Mouse (Mus musculus) lung, adult 2 months (tissue): ENCODE results near the gene Dab1. TPM values are rescaled to one million over a fixed set of nuclear protein-coding genes. Genes with fewer than 3 reads are reported as not detected.

Source experiments
- DNase-seq: peaks from one replicate; pipeline ENCODE4 v3.0.0; 2022
- H3K4me1 ChIP-seq: fragments of 200-500 bp; 2 replicates; pipeline ENCODE4 v1.6.1; 2011; ENCODE audit warnings: low read length; ENCODE audit not compliant: control insufficient read depth, insufficient read depth
- H3K4me3 ChIP-seq: fragments of 200-500 bp; replicated peaks from 2 replicates; pipeline ENCODE3; 2011; ENCODE audit warnings: low read depth, mild to moderate bottlenecking, control low read depth, low read length; ENCODE audit errors: extremely low read depth
- CTCF ChIP-seq: fragments of 200-500 bp; IDR thresholded peaks from 2 replicates; pipeline ENCODE4 v1.5.1; 2011; ENCODE audit warnings: mild to moderate bottlenecking, low read length, control low read depth; ENCODE audit not compliant: insufficient read depth
- POLR2A ChIP-seq: fragments of 200-500 bp; IDR thresholded peaks from 2 replicates; pipeline ENCODE4 v1.6.1; 2011; ENCODE audit warnings: low read depth, mild to moderate bottlenecking, control low read depth, low read length, borderline replicate concordance; ENCODE audit errors: extremely low read depth
- WGBS: fragments of 180-500 bp; shearing (Covaris S2); methylation state at CpG from one replicate; pipeline ENCODE4 v1.1.7; 2018; 5-methylcytosine and 5-hydroxymethylcytosine counted together
- polyA plus RNA-seq: library from polyadenylated mRNA; depleted of rRNA; stranded (reverse); fragments of >200 nt; gene quantifications from 2 replicates; pipeline ENCODE4 v1.2.3, GENCODE M21; 2012

Gene Dab1
- polyA plus RNA-seq, 1 experiment, result 0.28 TPM

- no peaks in the 10 kb centered on the region for H3K4me1 ChIP-seq
- 82% methylated on average over 4 of the region's 4 CpGs for WGBS
- TF ChIP-seq POLR2A (no peak), CTCF (no peak)
- no peak overlapping the region for H3K4me3 ChIP-seq
- no peak for DNase-seq
These were observed 1061.3 kb downstream of the Dab1 start for GRCm38 (mm10) chr4:104680475-104680874.

DNA sequence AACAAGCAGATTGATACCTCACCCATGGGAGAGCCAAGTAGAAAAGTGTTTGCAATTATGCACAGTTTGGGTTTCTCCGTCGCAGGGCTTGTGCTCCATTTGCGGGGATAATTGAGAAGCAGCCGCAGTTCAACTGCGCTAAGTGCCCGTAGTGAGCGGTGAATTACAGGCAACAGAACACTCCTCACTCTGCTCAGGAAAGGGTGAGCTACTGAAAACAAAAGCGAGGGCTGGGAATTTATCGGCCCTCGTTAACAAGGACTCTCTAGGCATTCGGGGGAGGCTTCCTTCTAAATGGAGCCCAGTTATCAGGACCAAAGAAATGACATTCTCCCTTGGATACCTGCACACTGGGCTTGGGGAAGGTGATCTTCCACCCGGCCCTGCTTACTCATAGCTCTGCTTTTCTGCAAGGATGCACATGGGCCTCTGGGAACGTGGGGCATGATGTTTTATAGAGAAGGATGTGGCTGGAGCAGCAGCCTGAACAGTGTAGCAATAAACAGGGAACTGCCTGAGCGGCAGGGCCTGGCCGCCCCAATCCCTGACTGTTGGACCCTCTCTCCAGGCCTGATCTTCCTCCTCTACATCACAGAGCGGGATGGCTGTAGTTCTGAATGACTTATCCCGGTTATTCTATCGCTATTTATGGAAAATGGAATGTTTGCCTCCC is 1067.1 kb downstream of the Dab1 start:
- Histone ChIP-seq H3K4me1 (no peaks in the 10 kb centered on the region), H3K4me3 (no peak overlapping the region)
- no peak for TF ChIP-seq CTCF
- no peak for TF ChIP-seq POLR2A
- 80% methylated on average over 18 of the region's 18 CpGs for WGBS
- DNase-seq, result no peak

DNA sequence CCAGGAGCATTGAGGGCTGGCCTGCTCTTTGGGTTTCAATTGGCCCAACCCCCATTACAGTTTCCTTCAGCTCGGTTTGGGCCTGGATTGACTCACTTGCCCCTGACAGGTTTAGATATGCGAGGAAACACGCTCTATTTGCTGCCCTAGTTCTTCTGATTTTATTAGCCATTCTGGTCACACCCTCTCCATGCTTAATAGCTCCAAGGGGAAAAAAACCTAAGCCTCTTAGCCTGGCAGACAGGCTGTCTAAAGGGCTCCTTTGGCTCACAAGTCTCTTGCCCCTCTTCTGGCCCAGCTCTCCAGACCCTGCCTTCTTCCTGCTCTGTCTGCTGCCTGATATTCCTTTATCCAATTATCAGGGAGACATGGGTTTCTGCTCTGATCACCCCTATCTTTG is 1069.9 kb downstream of the Dab1 start:
- TF ChIP-seq CTCF (no peak), POLR2A (no peak)
- no peak for DNase-seq
- no peaks in the 10 kb centered on the region for H3K4me1 ChIP-seq
- WGBS, result 50% methylated on average over 3 of the region's 3 CpGs
- no peak overlapping the region for H3K4me3 ChIP-seq

DNA sequence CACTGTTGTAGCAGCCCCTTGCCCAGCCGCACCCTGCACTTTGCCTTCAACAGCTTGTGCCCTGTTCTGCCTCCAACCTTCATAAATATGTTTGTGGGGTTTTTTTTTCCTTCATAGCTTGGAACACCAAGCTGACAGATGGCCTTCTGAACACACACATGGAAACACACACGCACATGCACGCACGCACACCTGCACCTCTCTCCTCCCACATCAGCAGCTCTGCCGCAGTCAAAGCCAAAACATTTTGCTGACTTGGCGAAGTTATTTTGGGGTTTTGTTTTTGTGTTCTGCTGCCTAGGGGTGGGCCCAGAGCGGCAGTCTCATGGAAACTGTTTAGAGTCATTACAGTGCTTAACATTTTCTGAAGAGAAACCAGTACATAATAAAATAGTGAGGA is 1071.9 kb downstream of the Dab1 start:
- TF ChIP-seq POLR2A (no peak), CTCF (no peak)
- DNase-seq, result no peak
- WGBS, result 82% methylated on average over 7 of the region's 7 CpGs

GRCm38 (mm10) chr4:104694188-104694587 is 1075.0 kb downstream of the Dab1 start:
- 76% methylated on average over 11 of the region's 11 CpGs for WGBS
- Histone ChIP-seq H3K4me1 (no peaks in the 10 kb centered on the region), H3K4me3 (no peak overlapping the region)
- no peak for DNase-seq
- TF ChIP-seq POLR2A (no peak), CTCF (no peak)

More for the DNA sequence above, 1071.9 kb downstream of the Dab1 start:
- Histone ChIP-seq H3K4me3 (no peak overlapping the region), H3K4me1 (no peaks in the 10 kb centered on the region)

GRCm38 (mm10) chr4:104696522-104696921 is 1077.4 kb downstream of the Dab1 start:
- no peak for DNase-seq
- WGBS, result 91% methylated on average over 3 of the region's 3 CpGs
- Histone ChIP-seq H3K4me3 (no peak overlapping the region), H3K4me1 (no peaks in the 10 kb centered on the region)
- no peak for TF ChIP-seq CTCF
- no peak for TF ChIP-seq POLR2A

DNA sequence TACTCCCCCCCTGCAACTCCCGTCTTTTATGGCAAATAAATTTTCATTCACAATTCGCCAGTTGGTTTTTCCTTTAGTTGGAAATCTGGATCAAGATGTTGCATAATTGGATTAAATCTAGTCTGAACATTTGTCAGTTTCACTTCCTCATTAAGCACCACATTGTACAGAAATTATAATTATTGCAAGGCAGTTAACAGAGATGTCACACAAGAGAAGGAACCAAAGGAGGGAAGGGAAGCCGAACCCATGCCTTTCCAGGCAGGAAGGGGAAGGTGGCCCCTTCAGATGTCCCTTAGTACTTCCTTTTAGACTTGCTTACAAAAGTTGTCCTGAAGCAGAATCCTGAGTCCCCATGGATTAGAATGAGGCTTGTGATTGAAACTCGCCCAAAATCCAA is 1078.5 kb downstream of the Dab1 start:
- DNase-seq, result no peak
- TF ChIP-seq POLR2A (no peak), CTCF (no peak)
- Histone ChIP-seq H3K4me3 (no peak overlapping the region), H3K4me1 (no peaks in the 10 kb centered on the region)
- WGBS, result 63% methylated on average over 4 of the region's 4 CpGs

- 53% methylated on average over 10 of the region's 10 CpGs for WGBS
- DNase-seq, result no peak
- TF ChIP-seq CTCF (no peak), POLR2A (no peak)
- Histone ChIP-seq H3K4me3 (no peak overlapping the region), H3K4me1 (no peaks in the 10 kb centered on the region)
These were observed 1086.8 kb downstream of the Dab1 start for GRCm38 (mm10) chr4:104705664-104706645.

- no peak overlapping the region for H3K4me3 ChIP-seq
- WGBS, result 78% methylated on average over 15 of the region's 15 CpGs
- H3K4me1 ChIP-seq, result no peaks in the 10 kb centered on the region
- TF ChIP-seq POLR2A (no peak), CTCF (no peak)
- no peak for DNase-seq
These were observed 1093.4 kb downstream of the Dab1 start for GRCm38 (mm10) chr4:104712338-104713083.
